Mouse (Mus musculus): ENCODE data around the gene Hexb. TPM values are rescaled to one million over a fixed set of nuclear protein-coding genes. Genes with fewer than 3 reads are reported as not detected.

Hexb gene
- polyA plus RNA-seq, 1 experiment from 2014 or later, result 135 TPM

GRCm38 (mm10) chr13:97240279-97240964 is 42.3 kb upstream of the Hexb start:
- no peak for TF ChIP-seq CTCF (IDR thresholded peaks at IDR 0.05)
- POLR2A ChIA-PET, result interaction anchor here (1.1 to 1.2 kb wide), 2 partner anchors 17 to 634 kb away, joined by 4 to 6 read pairs; no protein-coding TSS in a partner anchor
- no peaks in the 10 kb centered on the region for H3K27me3 ChIP-seq
- in situ Hi-C loops (cut with MboI; ENCODE audit: low pct_unique_long_range_greater_than_20kb), result loop anchor here (10.0 kb wide), 1 partner anchor 304 kb away; no protein-coding TSS in a partner anchor
- ATAC-seq (peak; percentile 35), DNase-seq (ENCODE audit: low read depth, low spot score) (no peak)
- CTCF ChIA-PET, result interaction anchor here (0.8 to 6.6 kb wide), 10 partner anchors 8 to 699 kb away, joined by 3 to 49 read pairs (median 4); no protein-coding TSS in a partner anchor

DNA sequence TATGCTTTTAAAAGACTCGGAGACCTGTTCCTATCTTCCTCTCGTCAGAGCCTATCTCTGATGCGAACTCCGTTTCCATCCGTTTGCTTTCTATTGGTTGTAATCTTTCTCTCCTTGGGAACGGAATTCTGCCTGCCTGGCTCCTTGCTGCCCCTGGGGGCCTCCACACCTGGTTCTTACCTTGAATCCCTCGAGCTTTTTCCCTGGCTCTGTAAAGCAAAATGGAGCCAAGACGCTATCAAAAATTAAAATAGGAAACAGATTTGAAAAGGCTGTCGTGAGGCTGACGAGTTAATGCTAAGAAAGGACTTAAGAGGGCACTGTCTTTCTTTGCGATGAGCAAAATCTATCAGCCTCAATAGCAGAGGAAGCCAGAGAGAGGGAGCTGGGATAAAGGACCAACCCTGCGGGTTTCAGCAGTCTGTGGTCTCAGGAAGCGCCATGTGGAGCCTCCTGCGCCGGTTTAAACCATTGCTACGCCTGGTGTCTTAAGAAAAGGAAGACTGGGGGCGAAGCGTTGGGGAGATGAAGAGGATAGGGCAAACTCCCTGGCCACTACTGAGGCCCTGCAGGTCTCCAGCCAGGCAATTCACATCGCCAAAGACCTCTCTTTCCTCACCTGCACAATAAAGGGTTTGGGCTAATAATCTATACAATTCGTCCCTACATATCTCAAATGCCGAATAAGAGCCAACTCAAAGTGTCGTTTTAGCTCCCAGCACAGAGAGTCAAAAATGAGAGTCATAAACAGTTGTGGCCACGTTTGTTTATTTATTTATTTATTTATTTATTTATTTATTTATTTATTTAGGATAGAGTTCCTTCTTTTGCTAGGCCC is 41.4 kb upstream of the Hexb start:
- ChIA-PET POLR2A (interaction anchor here (1.1 kb wide), 1 partner anchor 16 kb away, joined by 4 read pairs; no protein-coding TSS in a partner anchor), CTCF (interaction anchor here (1.0 to 6.6 kb wide), 7 partner anchors 413 to 700 kb away, joined by 3 to 49 read pairs (median 4); no protein-coding TSS in a partner anchor)
- no peaks in the 10 kb centered on the region for H3K27me3 ChIP-seq
- in situ Hi-C loops (cut with MboI; ENCODE audit: low pct_unique_long_range_greater_than_20kb), result loop anchor here (10.0 kb wide), 2 partner anchors 305 to 795 kb away; no protein-coding TSS in a partner anchor
- ATAC-seq, result no peak
- no peak for DNase-seq (ENCODE audit: low read depth, low spot score)
- TF ChIP-seq CTCF (IDR thresholded peaks at IDR 0.05), result no peak

- no peak for DNase-seq (ENCODE audit: low read depth, low spot score)
- in situ Hi-C loops (cut with MboI; ENCODE audit: low pct_unique_long_range_greater_than_20kb), result loop anchor here (10.0 kb wide), 1 partner anchor 796 kb away; no protein-coding TSS in a partner anchor
- ATAC-seq, result no peak
- H3K27me3 ChIP-seq, result no peaks in the 10 kb centered on the region
- CTCF ChIA-PET, result interaction anchor here (1.6 to 6.6 kb wide), 3 partner anchors 693 to 701 kb away, joined by 4 to 49 read pairs (median 8); no protein-coding TSS in a partner anchor
- no peak for TF ChIP-seq CTCF (IDR thresholded peaks at IDR 0.05)
- POLR2A ChIA-PET, result interaction anchor here (1.1 kb wide), 1 partner anchor 9 kb away, joined by 3 read pairs; no protein-coding TSS in a partner anchor
Observed at GRCm38 (mm10) chr13:97238181-97238981, 40.2 kb upstream of the Hexb start.

DNA sequence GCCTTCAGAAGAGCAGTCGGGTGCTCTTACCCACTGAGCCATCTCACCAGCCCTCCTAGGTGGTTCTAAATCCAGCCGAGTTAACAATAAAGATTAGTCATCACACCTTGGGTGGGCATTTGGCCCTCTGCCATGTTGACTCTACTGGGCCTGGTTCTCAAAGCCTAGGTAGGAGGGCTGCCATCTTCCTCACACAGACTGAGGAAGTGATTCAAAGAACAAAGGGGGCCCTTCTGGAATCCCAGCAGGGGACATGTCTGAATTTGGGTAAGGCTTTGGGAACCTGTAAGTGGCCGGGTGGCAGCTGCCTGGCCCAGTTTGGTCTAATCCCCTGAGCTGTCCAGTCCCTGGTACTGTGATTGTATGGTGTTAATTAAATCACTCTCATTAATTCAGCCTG is 39.5 kb upstream of the Hexb start:
- no peak for TF ChIP-seq CTCF (IDR thresholded peaks at IDR 0.05)
- in situ Hi-C loops (cut with MboI; ENCODE audit: low pct_unique_long_range_greater_than_20kb), result loop anchor here (10.0 kb wide), 1 partner anchor 797 kb away; no protein-coding TSS in a partner anchor
- ChIA-PET CTCF (interaction anchor here (1.6 to 6.6 kb wide), 2 partner anchors 699 to 701 kb away, joined by 4 to 49 read pairs; no protein-coding TSS in a partner anchor), POLR2A (interaction anchor here (1.1 kb wide), 1 partner anchor 9 kb away, joined by 3 read pairs; no protein-coding TSS in a partner anchor)
- H3K27me3 ChIP-seq, result no peaks in the 10 kb centered on the region
- no peak for DNase-seq (ENCODE audit: low read depth, low spot score)
- ATAC-seq, result no peak

GRCm38 (mm10) chr13:97235911-97236310 is 37.8 kb upstream of the Hexb start:
- ChIA-PET CTCF (interaction anchor here (1.1 to 6.6 kb wide), 6 partner anchors 20 to 803 kb away, joined by 3 to 49 read pairs (median 6); no protein-coding TSS in a partner anchor), POLR2A (no interaction called here)
- no peak for ATAC-seq
- in situ Hi-C loops (cut with MboI; ENCODE audit: low pct_unique_long_range_greater_than_20kb), result loop anchor here (10.0 kb wide), 1 partner anchor 799 kb away; no protein-coding TSS in a partner anchor
- DNase-seq (ENCODE audit: low read depth, low spot score), result no peak
- H3K27me3 ChIP-seq, result no peaks in the 10 kb centered on the region
- no peak for TF ChIP-seq CTCF (IDR thresholded peaks at IDR 0.05)

DNA sequence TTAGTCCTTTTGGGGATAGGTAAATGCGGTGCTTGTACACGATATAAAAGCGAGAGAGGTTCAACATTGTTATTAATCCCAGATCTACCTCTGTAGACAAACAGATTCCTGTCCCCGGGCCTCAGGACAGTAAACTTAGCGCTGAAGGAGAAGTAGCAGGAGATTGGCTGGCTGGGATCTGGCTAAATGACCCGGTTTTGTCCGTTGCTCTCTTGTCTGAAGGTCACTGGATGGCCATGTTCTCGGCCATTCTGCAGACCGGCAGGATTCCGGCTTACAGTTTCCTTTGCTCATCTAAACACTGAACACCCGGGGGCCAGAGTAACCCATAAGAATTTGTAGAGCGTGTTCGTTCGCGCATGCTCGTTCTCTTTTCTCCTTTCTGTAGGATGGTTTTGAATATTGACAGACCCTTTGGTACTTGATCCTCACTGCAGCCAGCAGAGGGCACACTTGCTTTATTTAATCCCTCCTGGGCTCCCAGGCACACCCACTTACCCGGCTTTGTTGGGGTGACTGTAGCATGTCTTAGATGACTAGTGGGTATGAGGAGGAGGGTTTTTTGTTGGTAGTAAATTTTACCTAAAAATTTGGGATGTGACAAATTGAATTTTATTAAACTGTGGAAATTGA is 36.7 kb upstream of the Hexb start:
- no peak for DNase-seq (ENCODE audit: low read depth, low spot score)
- no peak for ATAC-seq
- ChIA-PET CTCF (interaction anchor here (1.7 to 6.6 kb wide), 4 partner anchors 698 to 804 kb away, joined by 5 to 49 read pairs (median 6); no protein-coding TSS in a partner anchor), POLR2A (no interaction called here)
- H3K27me3 ChIP-seq, result no peaks in the 10 kb centered on the region
- in situ Hi-C loops (cut with MboI; ENCODE audit: low pct_unique_long_range_greater_than_20kb), result loop anchor here (5.0 to 10.0 kb wide), 4 partner anchors 432 to 1007 kb away; no protein-coding TSS in a partner anchor
- no peak for TF ChIP-seq CTCF (IDR thresholded peaks at IDR 0.05)

DNA sequence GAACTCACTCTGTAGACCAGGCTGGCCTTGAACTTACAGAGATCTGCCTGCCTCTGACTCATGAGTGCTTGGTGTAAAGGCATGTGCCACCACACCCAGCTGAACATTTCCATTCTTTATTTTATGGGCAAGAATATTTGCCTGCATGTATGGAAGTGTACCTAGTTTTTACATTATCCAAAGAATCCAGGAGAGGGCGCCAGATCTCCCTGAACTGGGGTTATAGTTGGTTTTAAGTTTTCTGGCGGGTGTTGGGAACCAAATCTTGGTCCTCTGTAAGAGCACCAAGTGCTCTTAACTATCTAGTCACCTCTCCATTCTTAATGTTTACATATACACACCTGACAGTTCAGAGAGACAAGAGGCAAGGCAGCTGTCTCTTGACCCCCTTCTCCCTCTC is 34.9 kb upstream of the Hexb start:
- in situ Hi-C loops (cut with MboI; ENCODE audit: low pct_unique_long_range_greater_than_20kb), result loop anchor here (5.0 to 10.0 kb wide), 4 partner anchors 434 to 1009 kb away; no protein-coding TSS in a partner anchor
- POLR2A ChIA-PET, result no interaction called here
- H3K27me3 ChIP-seq, result no peaks in the 10 kb centered on the region
- DNase-seq (ENCODE audit: low read depth, low spot score), result no peak
- CTCF ChIA-PET, result interaction anchor here (1.0 to 6.0 kb wide), 3 partner anchors 691 to 706 kb away, joined by 3 to 32 read pairs (median 3); no protein-coding TSS in a partner anchor
- TF ChIP-seq CTCF (IDR thresholded peaks at IDR 0.05), result no peak
- no peak for ATAC-seq

- DNase-seq (ENCODE audit: low read depth, low spot score), result no peak
- in situ Hi-C loops (cut with MboI; ENCODE audit: low pct_unique_long_range_greater_than_20kb), result loop anchor here (5.0 to 10.0 kb wide), 4 partner anchors 437 to 1012 kb away; no protein-coding TSS in a partner anchor
- no peaks in the 10 kb centered on the region for H3K27me3 ChIP-seq
- no peak for TF ChIP-seq CTCF (IDR thresholded peaks at IDR 0.05)
- CTCF ChIA-PET, result interaction anchor here (6.0 kb wide), 1 partner anchor 709 kb away, joined by 32 read pairs; no protein-coding TSS in a partner anchor
- POLR2A ChIA-PET, result interaction anchor here (0.6 kb wide), 1 partner anchor 495 kb away, joined by 4 read pairs; no protein-coding TSS in a partner anchor
- ATAC-seq, result no peak
Observed at GRCm38 (mm10) chr13:97230101-97230500, 31.9 kb upstream of the Hexb start.

DNA sequence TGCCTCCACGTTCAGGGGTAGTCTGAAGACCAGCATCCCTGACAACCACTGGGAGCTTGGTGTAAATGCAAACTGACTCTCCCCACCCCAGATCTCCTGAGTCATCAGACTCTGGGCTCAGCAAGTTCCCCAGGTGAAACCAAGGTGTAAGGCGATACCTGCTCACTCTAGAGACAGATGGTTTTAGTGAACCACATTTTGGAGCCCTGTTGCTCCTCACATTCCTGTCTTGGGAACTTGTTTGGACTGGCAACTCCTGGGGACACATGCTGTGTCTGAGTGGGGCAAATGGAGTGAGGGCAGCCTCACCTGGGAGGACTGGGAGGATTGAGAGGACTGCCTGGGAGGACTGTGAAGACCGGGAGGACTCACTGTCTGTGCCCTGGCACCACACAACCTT is 29.6 kb upstream of the Hexb start:
- ATAC-seq (no peak), DNase-seq (ENCODE audit: low read depth, low spot score) (no peak)
- no peak for TF ChIP-seq CTCF (IDR thresholded peaks at IDR 0.05)
- ChIA-PET CTCF (interaction anchor here (1.7 kb wide), 1 partner anchor 9 kb away, joined by 6 read pairs; no protein-coding TSS in a partner anchor), POLR2A (no interaction called here)
- in situ Hi-C loops (cut with MboI; ENCODE audit: low pct_unique_long_range_greater_than_20kb), result no loop called here
- H3K27me3 ChIP-seq, result no peaks in the 10 kb centered on the region

All from Patski (cell line).